Mouse (Mus musculus): ENCODE measurements at regions not wholly inside any gene's neighbourhood (a gene's known extent, or its start where the extent isn't known, plus 50 kb on each side); places are given as distances from the start of the nearest gene placed in this dataset.

- DNase-seq (ENCODE audit: low spot score), result no peak
These were observed 80.0 kb downstream of the Tbx4 start for GRCm38 (mm10) chr11:85966207-85966606.

GRCm38 (mm10) chr11:85970287-85970686 lies 84.1 kb downstream of the Tbx4 start:
- DNase-seq (ENCODE audit: low spot score), result no peak

GRCm38 (mm10) chr11:85972385-85972784 lies 86.2 kb downstream of the Tbx4 start:
- peak; percentile 29 for DNase-seq (ENCODE audit: low spot score)

GRCm38 (mm10) chr11:85973736-85974135 lies 87.5 kb downstream of the Tbx4 start:
- DNase-seq (ENCODE audit: low spot score), result no peak

- no peak for DNase-seq (ENCODE audit: low spot score)
These were observed 90.6 kb downstream of the Tbx4 start for GRCm38 (mm10) chr11:85976693-85977434.

- no peak for DNase-seq (ENCODE audit: low spot score)
These were observed 94.2 kb downstream of the Tbx4 start for GRCm38 (mm10) chr11:85980388-85980787.

GRCm38 (mm10) chr11:85981561-85981960 lies 95.3 kb downstream of the Tbx4 start:
- no peak for DNase-seq (ENCODE audit: low spot score)

- DNase-seq (ENCODE audit: low spot score), result no peak
These were observed 100.1 kb downstream of the Tbx4 start for GRCm38 (mm10) chr11:85986338-85986737.

GRCm38 (mm10) chr11:85987181-85987580 lies 101.0 kb downstream of the Tbx4 start:
- no peak for DNase-seq (ENCODE audit: low spot score)

- DNase-seq (ENCODE audit: low spot score), result no peak
These were observed 103.3 kb downstream of the Tbx4 start for GRCm38 (mm10) chr11:85989536-85989935.

- no peak for DNase-seq (ENCODE audit: low spot score)
These were observed 103.8 kb downstream of the Tbx4 start for GRCm38 (mm10) chr11:85989940-85990493.

- DNase-seq (ENCODE audit: low spot score), result no peak
These were observed 109.3 kb downstream of the Tbx4 start for GRCm38 (mm10) chr11:85995318-85996095.

- DNase-seq (ENCODE audit: low spot score), result no peak
These were observed 110.5 kb downstream of the Tbx4 start for GRCm38 (mm10) chr11:85996686-85997085.

- no peak for DNase-seq (ENCODE audit: low spot score)
These were observed 117.1 kb downstream of the Tbx4 start for GRCm38 (mm10) chr11:86003341-86003740.

- no peak for DNase-seq (ENCODE audit: low spot score)
These were observed 119.1 kb downstream of the Tbx4 start for GRCm38 (mm10) chr11:86005284-86005683.

- DNase-seq (ENCODE audit: low spot score), result no peak
These were observed 119.8 kb downstream of the Tbx4 start for GRCm38 (mm10) chr11:86005899-86006445.

- DNase-seq (ENCODE audit: low spot score), result no peak
These were observed 120.6 kb downstream of the Tbx4 start for GRCm38 (mm10) chr11:86006859-86007258.
